Mouse (Mus musculus) stomach, embryonic 15.5 days (tissue): ENCODE data around the gene Fkbp11. TPM values are rescaled to one million over a fixed set of nuclear protein-coding genes. Genes with fewer than 3 reads are reported as not detected.
A peak's percentile ranks its signal among the peaks of the same experiment; 100 is the strongest.

Experiments
- ATAC-seq: fragments of 200-750 bp; cut with Nextera tagmentation; 2 replicates; pipeline ENCODE4 v1.8.0; 2017; ENCODE audit warnings: low read depth, moderate number of reproducible peaks, moderate TSS enrichment; ENCODE audit not compliant: insufficient read depth, low FRiP score
- H3K27ac ChIP-seq: fragments of 300-500 bp; sonication (generic); 2 replicates; pipeline ENCODE4 v1.5.1; 2015; ENCODE audit warnings: mild to moderate bottlenecking, inconsistent platforms
- H3K27me3 ChIP-seq: fragments of 300-500 bp; sonication (generic); replicated peaks from 2 replicates; pipeline ENCODE4 v1.6.1; 2015; ENCODE audit warnings: inconsistent platforms
- H3K36me3 ChIP-seq: fragments of 300-500 bp; sonication (generic); 2 replicates; pipeline ENCODE4 v1.6.1; 2015; ENCODE audit warnings: inconsistent platforms
- H3K4me1 ChIP-seq: fragments of 300-500 bp; sonication (generic); 2 replicates; pipeline ENCODE4 v1.6.1; 2015; ENCODE audit warnings: inconsistent platforms
- H3K4me2 ChIP-seq: fragments of 300-500 bp; sonication (generic); 2 replicates; pipeline ENCODE4 v1.6.1; 2015; ENCODE audit warnings: mild to moderate bottlenecking, inconsistent platforms
- H3K4me3 ChIP-seq: fragments of 300-500 bp; sonication (generic); replicated peaks from 2 replicates; pipeline ENCODE4 v1.5.1; 2015; ENCODE audit warnings: inconsistent platforms
- H3K9ac ChIP-seq: fragments of 300-500 bp; sonication (generic); 2 replicates; pipeline ENCODE4 v1.6.1; 2015; ENCODE audit warnings: inconsistent platforms
- H3K9me3 ChIP-seq: fragments of 300-500 bp; sonication (generic); 2 replicates; pipeline ENCODE4 v1.6.1; 2016; ENCODE audit warnings: inconsistent platforms
- WGBS: fragments of 180-500 bp; shearing (Covaris S2); methylation state at CpG from one replicate; pipeline ENCODE4 v1.1.7; 2015; 5-methylcytosine and 5-hydroxymethylcytosine counted together
- polyA plus RNA-seq: library from polyadenylated mRNA; unstranded; fragments of >200 nt; fragmentation: Nextera tagmentation; extraction: Ambion mirVana; gene quantifications from 2 replicates; pipeline ENCODE4 v1.2.1, GENCODE M21; 2015

The Fkbp11 gene
- polyA plus RNA-seq, 1 experiment from 2014 or later: 112 TPM

GRCm38 (mm10) chr15:98722191-98722590 is 5.8 kb downstream of the Fkbp11 start:
- no peak overlapping the region for H3K9ac ChIP-seq
- no peak overlapping the region for H3K4me3 ChIP-seq
- H3K27ac ChIP-seq: no peak overlapping the region
- peaks cover 9% of the 10 kb centered on the region for H3K4me1 ChIP-seq
- no peaks in the 10 kb centered on the region for H3K9me3 ChIP-seq
- H3K4me2 ChIP-seq: no peak overlapping the region
- no peaks in the 10 kb centered on the region for H3K36me3 ChIP-seq
- no peaks in the 10 kb centered on the region for H3K27me3 ChIP-seq
- 73% methylated on average over 8 of the region's 8 CpGs for WGBS
- ATAC-seq: no peak

- Histone ChIP-seq H3K9me3 (no peaks in the 10 kb centered on the region), H3K27ac (no peak overlapping the region), H3K27me3 (no peaks in the 10 kb centered on the region), H3K4me1 (no peaks in the 10 kb centered on the region), H3K9ac (no peak overlapping the region), H3K36me3 (no peaks in the 10 kb centered on the region), H3K4me3 (no peak overlapping the region), H3K4me2 (no peak overlapping the region)
- ATAC-seq: no peak
- WGBS: 58% methylated on average over 16 of the region's 16 CpGs
Measured at GRCm38 (mm10) chr15:98717301-98717700, 10.7 kb downstream of the Fkbp11 start.

GRCm38 (mm10) chr15:98714230-98714652 is 13.8 kb downstream of the Fkbp11 start:
- no peak for ATAC-seq
- Histone ChIP-seq H3K4me2 (no peak overlapping the region), H3K4me3 (no peak overlapping the region), H3K9me3 (no peaks in the 10 kb centered on the region), H3K9ac (no peak overlapping the region), H3K27me3 (no peaks in the 10 kb centered on the region), H3K27ac (no peak overlapping the region), H3K4me1 (no peaks in the 10 kb centered on the region), H3K36me3 (no peaks in the 10 kb centered on the region)
- WGBS: 61% methylated on average over 5 of the region's 5 CpGs

- no peak for ATAC-seq
- Histone ChIP-seq H3K4me1 (no peaks in the 10 kb centered on the region), H3K27me3 (no peaks in the 10 kb centered on the region), H3K4me2 (no peak overlapping the region), H3K27ac (no peak overlapping the region), H3K9me3 (no peaks in the 10 kb centered on the region), H3K9ac (no peak overlapping the region), H3K4me3 (no peak overlapping the region), H3K36me3 (no peaks in the 10 kb centered on the region)
- WGBS: 12% methylated on average over 9 of the region's 9 CpGs
Measured at GRCm38 (mm10) chr15:98710442-98710841, 17.6 kb downstream of the Fkbp11 start.

GRCm38 (mm10) chr15:98707766-98708372 is 20.1 kb downstream of the Fkbp11 start, which contains the start of gene Ccdc65:
Gene Ccdc65 (plus strand): TSS chr15:98708207.
- Histone ChIP-seq H3K4me3 (peak within 1 kb of the TSS; percentile 37), H3K27ac (no peak within 1 kb of the TSS), H3K36me3 (no peaks in the 10 kb centered on the region), H3K4me1 (no peaks in the 10 kb centered on the region), H3K4me2 (peak within 1 kb of the TSS; percentile 58), H3K9ac (no peak within 1 kb of the TSS), H3K9me3 (no peaks in the 10 kb centered on the region), H3K27me3 (0 out of 2 replicates have a peak, but pooled peaks cover 5% of the 10 kb centered on the region)
- WGBS: 17% methylated on average over 16 of the region's 16 CpGs
- 0 out of 2 replicates have a peak, but pooled peaks have one; percentile 63 for ATAC-seq

- peaks cover 24% of the 10 kb centered on the region for H3K27me3 ChIP-seq
Measured at GRCm38 (mm10) chr15:98704312-98704711, 23.7 kb downstream of the Fkbp11 start.

GRCm38 (mm10) chr15:98699190-98700105 is 28.6 kb downstream of the Fkbp11 start:
- Histone ChIP-seq H3K27me3 (peaks cover 19% of the 10 kb centered on the region), H3K4me2 (peak overlapping the region; percentile 68), H3K4me3 (peak overlapping the region; percentile 23), H3K27ac (no peak overlapping the region), H3K4me1 (peaks cover 6% of the 10 kb centered on the region; the same call in 1 of the 2 replicates), H3K9me3 (no peaks in the 10 kb centered on the region), H3K9ac (no peak overlapping the region), H3K36me3 (no peaks in the 10 kb centered on the region)
- ATAC-seq: peak; percentile 73
- WGBS: 5% methylated on average over 40 of the region's 40 CpGs

More at GRCm38 (mm10) chr15:98704312-98704711, 23.7 kb downstream of the Fkbp11 start:
- no peak overlapping the region for H3K27ac ChIP-seq
- H3K9me3 ChIP-seq: no peaks in the 10 kb centered on the region
- H3K4me1 ChIP-seq: peaks cover 4% of the 10 kb centered on the region; the same call in 1 of the 2 replicates
- H3K4me2 ChIP-seq: no peak overlapping the region
- H3K4me3 ChIP-seq: no peak overlapping the region
- no peak overlapping the region for H3K9ac ChIP-seq
- ATAC-seq: no peak
- WGBS: 59% methylated on average over 9 of the region's 9 CpGs
- H3K36me3 ChIP-seq: no peaks in the 10 kb centered on the region

- Histone ChIP-seq H3K36me3 (no peaks in the 10 kb centered on the region), H3K27ac (no peak overlapping the region), H3K9me3 (no peaks in the 10 kb centered on the region), H3K4me1 (peaks cover 15% of the 10 kb centered on the region; the same call in 1 of the 2 replicates), H3K4me3 (no peak overlapping the region), H3K4me2 (no peak overlapping the region), H3K27me3 (peaks cover 16% of the 10 kb centered on the region), H3K9ac (no peak overlapping the region)
- ATAC-seq: no peak
- 39% methylated on average over 8 of the region's 8 CpGs for WGBS
Measured at GRCm38 (mm10) chr15:98696216-98696615, 31.8 kb downstream of the Fkbp11 start.

GRCm38 (mm10) chr15:98695726-98696125 is 32.3 kb downstream of the Fkbp11 start:
- H3K27me3 ChIP-seq: peaks cover 11% of the 10 kb centered on the region
- WGBS: 36% methylated on average over 9 of the region's 9 CpGs
- H3K4me3 ChIP-seq: no peak overlapping the region
- ATAC-seq: no peak
- H3K36me3 ChIP-seq: no peaks in the 10 kb centered on the region
- no peak overlapping the region for H3K4me2 ChIP-seq
- H3K9ac ChIP-seq: no peak overlapping the region
- no peak overlapping the region for H3K27ac ChIP-seq
- no peaks in the 10 kb centered on the region for H3K9me3 ChIP-seq
- peaks cover 15% of the 10 kb centered on the region; the same call in 1 of the 2 replicates for H3K4me1 ChIP-seq

GRCm38 (mm10) chr15:98692171-98692715 is 35.8 kb downstream of the Fkbp11 start:
- H3K9me3 ChIP-seq: no peaks in the 10 kb centered on the region
- no peaks in the 10 kb centered on the region; the same call in 1 of the 2 replicates for H3K27me3 ChIP-seq
- H3K4me1 ChIP-seq: peaks cover 9% of the 10 kb centered on the region; the same call in 1 of the 2 replicates
- ATAC-seq: peak; percentile 25; the same call in 1 of the 2 replicates
- no peak overlapping the region for H3K4me3 ChIP-seq
- WGBS: 32% methylated on average over 11 of the region's 11 CpGs
- peak overlapping the region; percentile 11; the same call in 1 of the 2 replicates for H3K27ac ChIP-seq
- H3K36me3 ChIP-seq: no peaks in the 10 kb centered on the region
- no peak overlapping the region for H3K4me2 ChIP-seq
- H3K9ac ChIP-seq: no peak overlapping the region

GRCm38 (mm10) chr15:98691486-98692147 is 36.4 kb downstream of the Fkbp11 start:
- peaks cover 9% of the 10 kb centered on the region; the same call in 1 of the 2 replicates for H3K4me1 ChIP-seq
- no peaks in the 10 kb centered on the region for H3K36me3 ChIP-seq
- ATAC-seq: no peak
- H3K4me2 ChIP-seq: no peak overlapping the region
- H3K9me3 ChIP-seq: no peaks in the 10 kb centered on the region
- peak overlapping the region; percentile 11; the same call in 1 of the 2 replicates for H3K27ac ChIP-seq
- no peak overlapping the region for H3K4me3 ChIP-seq
- 63% methylated on average over 7 of the region's 7 CpGs for WGBS
- no peak overlapping the region for H3K9ac ChIP-seq
- no peaks in the 10 kb centered on the region; the same call in 1 of the 2 replicates for H3K27me3 ChIP-seq
